Mouse (Mus musculus): ENCODE measurements around the gene A3galt2.
A peak's percentile ranks its signal among the peaks of the same experiment; 100 is the strongest.

The A3galt2 gene

DNA sequence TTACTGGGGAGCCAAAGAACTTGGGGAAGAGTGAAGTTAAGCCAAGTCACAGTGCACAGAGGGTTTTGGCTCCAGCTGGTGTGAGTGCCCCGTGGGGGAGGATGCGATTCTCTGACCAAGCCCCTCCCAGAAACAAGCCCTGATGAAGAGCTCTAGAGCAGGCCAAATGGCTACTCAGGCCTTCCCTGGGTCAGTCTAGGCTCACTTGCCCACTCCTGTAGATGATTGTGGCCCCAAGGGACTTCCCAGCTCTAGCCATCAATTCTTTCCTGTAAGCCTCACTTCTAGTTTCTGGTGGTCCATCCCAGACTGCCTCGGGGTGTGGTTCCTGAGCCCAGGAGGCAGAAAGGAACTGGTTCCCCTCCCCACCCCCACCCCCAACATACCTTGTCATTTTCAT lies at the start of gene A3galt2:
TSS of gene A3galt2 (plus strand) at position 301 of the 400 bp plus-strand sequence.
- no peak for DNase-seq (ENCODE audit: low read depth, low spot score)

DNA sequence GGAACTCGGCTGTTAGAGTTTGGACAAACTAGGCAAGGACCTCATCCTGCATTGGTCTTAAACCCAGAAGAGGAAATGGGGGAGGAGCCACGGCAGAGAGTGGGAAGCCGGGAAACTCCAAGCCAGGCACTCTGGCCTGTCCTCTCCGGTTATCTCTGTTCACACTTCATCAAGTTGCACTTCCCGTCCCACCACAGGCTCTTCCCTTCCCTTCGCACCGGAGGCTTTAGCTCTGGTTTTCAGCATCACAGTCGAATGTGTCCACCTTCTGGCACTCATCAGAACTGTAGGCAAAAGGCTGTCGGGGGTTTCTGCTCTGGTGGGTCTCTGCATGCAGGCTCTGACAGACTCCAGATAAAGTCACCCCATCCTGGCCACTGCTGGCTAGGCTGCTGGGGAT lies 48.5 kb upstream of the A3galt2 start:
- no peak for DNase-seq (ENCODE audit: low read depth, low spot score)

DNA sequence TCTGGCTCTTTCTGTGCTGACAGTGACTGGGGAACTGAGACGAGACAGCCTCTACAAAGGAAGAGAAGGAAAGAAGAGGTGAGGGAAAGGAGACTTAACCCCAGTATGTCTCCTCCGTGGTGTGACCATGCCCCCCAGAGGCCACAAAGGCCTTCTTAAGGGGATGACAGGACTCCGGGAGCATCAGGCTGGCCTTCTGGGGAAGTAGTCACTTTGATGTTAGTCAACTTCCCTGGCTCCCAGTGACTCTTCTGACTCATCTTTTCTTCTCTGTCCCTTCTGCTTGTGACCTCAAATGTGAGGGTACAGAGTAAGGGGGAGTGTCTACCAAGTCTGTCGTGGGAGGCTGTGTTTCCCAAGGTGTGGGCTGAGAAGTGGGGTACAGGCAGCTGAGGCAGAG lies 47.8 kb upstream of the A3galt2 start:
- DNase-seq (ENCODE audit: low read depth, low spot score): no peak

DNA sequence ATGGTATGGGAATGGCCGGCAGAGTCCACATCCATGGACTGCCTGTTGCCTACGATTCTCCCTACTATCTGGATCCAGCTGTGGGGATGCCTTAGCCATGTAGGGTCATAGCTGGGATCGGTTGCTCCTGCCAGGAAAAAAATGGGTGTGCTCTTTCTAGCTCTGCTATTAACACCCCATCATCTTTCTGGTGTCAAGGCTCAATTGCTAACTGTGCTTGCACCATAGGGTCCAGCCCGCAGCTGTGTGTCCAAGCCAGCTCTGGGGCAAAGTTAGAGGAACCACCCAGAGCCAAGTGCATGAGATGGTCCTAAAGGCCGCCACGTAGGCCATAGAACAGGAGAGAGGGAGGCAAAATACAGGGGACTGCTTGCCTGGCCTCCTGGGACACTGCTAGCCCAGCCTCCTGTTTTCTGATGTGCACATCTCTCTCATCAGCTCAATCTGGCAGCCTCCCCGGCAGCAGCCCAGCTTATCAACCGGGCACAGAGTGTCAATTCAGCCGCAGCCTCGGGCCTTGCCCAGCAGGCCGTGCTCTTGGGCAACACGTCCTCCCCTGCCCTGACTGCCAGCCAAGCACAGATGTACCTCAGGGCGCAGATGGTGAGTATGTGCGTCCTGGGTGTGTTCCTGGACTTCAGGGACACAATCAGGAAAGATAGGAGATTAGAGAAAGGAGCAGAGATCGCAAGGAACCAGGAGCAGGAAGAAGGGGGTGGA lies 45.9 kb upstream of the A3galt2 start:
- no peak for DNase-seq (ENCODE audit: low read depth, low spot score)

DNA sequence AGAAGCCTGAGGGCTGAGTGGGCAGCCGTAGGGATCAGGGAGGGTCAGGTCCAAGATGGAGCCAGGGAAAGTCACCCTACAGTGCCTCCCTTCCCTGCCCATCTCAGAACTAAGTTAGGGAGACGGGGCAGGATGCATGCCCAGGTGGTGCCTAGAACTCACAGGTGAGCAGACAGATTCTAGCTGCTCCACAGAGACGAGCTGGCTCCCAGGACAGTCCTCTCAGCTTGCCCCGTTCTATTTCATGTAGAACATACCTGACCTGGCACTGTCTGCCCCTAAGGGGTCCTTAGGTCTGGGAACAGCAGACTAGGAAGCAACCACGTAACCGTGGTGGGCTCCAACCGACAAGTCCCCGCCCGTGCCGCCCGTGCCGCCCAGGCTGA lies 45.4 kb upstream of the A3galt2 start:
- DNase-seq (ENCODE audit: low read depth, low spot score): no peak

DNA sequence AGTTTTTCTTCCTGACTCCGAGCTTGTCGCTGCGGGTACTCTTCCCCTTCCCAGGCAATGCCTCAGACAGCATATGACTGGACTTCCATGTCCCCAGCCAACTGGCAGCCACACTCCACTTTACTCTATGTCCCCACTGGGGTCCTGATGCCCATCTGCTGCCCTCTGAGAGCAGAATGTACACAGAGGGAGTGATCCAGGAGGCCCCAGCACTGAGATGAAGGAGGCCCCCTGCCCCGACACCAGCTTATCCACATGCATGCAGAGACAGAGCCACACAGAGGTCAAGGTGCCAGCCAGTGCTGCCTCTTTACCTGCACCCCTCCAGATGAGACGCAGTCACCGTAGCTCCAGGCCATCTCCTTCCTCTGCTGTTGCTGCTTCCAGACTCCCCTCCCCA lies 44.9 kb upstream of the A3galt2 start:
- no peak for DNase-seq (ENCODE audit: low read depth, low spot score)

DNA sequence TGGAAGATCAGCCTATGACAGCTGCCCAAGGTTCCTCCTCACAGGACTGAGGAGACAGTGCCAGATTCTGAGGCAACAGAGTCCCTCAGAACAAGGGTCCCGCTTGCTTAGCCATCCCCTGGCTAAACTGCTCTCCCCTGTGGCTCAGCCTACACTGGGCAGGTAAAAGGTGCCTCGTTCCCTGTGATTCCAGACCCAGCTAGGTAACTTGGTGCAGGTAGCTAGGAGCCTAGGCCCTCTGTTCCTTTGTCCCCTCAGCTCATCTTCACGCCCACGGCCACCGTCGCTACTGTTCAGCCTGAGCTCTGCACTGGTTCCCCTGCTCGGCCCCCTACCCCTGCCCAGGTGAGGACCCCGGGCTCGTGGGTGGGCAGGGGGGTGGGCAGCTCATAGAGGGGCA lies 44.4 kb upstream of the A3galt2 start:
- DNase-seq (ENCODE audit: low read depth, low spot score): no peak

DNA sequence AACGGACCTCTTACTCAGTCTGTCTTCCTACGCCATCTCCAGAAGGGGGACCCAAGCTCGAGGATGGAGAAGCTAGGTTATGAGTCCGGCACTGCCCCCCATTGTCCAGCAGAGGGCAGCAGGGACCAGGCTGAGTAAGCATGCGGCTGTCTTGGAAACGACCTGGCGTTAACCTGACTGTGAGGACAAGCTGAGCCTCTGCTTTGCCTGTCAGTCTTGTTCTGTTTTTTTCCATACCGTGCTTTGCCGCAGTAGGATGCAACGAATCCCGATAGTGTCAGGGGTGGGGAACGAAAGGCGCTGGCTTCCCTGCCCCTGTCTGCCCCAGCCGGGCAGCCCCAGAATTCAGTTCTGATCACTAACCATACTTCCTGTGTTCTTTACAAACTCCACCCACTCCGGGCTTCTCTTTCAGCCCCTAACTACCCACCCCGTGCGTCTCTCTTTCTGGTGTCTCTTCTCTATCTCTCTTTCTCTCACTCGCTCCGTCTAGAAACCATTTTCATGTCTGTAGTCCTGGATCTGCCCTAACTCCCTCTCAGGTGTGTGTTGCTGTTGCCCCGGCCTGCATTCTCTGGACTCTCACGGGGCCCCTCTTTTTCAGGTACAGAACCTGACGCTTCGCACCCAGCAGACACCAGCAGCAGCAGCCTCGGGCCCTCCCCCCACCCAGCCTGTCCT lies 43.6 kb upstream of the A3galt2 start:
- DNase-seq (ENCODE audit: low read depth, low spot score): peak; percentile 90

DNA sequence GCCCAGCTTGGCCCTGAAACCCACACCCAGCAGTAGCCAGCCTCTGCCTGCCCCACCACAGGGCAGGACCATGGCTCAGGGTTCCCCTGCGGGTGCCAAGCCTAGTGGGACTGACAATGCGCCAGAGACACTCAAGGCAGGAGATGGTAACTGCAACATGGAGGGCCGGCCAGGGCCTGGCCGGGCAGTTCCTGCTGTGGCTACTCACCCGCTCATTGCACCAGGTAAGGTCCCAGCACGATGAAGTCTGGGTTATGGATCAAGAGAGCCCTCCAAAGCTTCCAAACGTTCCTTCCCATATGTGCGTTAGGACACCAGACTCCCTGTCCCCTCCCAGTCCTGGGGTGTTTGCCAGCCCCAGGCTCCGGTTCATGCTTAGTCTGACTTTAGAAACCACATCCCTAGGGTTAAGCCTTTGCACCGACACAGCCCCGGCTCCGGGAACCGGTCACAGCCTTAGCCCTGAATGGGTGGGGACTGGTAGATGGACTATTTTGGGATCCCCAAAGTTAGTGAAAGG lies 43.0 kb upstream of the A3galt2 start:
- DNase-seq (ENCODE audit: low read depth, low spot score): no peak

DNA sequence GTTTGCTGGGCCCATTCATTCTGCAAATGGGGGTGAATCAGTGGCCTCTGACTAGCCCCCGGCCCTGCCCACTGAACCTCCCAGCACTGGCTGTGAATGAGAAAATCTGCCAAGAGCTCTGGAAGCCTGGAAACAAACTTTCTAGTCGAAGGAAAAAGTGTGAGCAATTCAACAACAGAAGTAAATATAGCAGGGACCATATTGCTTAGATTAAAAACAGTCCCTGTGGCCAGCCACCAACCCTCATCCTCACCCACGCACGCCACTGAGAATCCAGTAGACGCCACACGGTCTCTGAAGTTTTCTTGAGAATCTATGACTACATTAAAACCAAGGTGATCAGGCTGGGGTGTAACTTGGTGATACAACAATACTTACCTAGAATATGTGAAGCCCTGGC lies 42.2 kb upstream of the A3galt2 start:
- DNase-seq (ENCODE audit: low read depth, low spot score): no peak

DNA sequence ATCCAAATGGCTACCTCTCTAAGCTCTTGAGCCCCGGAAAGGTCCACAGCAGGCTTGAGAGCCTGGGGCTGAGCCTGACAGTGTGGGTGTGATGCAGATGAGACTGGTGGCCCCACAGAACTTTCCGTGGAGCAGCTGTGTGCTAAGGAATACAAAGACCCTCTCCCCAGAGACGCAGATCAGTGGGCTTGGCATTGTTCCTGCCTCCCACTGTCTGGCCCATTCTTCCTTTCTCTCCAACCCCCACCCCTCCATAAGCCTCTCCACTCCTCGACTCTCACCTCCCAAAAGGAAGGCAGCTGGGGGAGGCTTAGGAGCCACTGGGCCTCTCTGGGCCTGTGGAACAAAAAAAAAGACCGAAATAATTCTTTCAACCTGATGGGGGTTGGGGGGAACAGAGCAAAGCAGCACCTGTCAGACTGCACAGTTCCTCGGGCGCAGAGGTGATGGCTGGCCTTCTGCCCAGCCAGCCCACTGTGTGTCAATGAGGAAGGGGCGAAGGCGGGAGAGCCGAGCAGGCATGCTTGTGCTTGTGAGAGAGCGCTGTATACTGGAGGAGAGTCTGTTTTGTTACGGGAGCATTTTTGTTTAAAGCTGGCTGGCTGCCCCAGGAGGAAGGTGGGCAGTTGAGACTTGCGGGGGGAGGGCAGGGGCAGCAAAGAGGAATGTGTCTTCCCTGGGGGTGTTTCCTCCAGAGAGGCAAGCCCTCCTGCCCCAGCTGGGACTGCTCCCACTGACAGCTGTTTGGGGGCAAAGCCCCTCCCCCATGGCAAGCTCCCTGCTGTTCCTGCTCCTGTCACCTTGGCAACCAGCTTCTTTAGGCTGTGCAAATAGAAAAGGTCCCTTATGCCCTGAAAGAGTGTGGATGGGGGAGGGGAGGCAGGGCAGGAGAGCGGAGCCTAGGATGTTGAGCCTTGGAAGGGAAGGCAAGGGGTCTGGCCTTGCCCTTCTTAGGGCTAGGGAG lies 39.6 kb upstream of the A3galt2 start:
- DNase-seq (ENCODE audit: low read depth, low spot score): no peak

DNA sequence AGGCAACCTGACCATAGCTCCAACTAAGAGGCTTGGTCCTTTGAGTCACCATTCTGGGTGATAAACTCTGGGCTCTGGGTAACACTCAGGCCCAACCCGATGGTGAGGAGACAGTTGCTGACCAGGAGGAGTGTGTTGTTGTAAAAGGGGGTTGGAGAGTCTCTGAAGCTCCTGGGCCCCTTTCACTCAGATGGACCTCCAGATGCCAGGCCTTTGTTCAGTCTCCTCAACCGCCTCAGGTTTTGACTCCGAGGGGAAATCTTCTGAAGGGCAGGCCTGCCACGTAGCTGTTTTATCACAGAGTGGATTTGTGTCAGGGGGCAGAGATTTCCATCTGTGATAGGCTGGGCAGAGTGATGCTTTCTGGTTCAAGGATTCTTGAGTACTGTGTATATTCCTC lies 38.9 kb upstream of the A3galt2 start:
- DNase-seq (ENCODE audit: low read depth, low spot score): no peak

DNA sequence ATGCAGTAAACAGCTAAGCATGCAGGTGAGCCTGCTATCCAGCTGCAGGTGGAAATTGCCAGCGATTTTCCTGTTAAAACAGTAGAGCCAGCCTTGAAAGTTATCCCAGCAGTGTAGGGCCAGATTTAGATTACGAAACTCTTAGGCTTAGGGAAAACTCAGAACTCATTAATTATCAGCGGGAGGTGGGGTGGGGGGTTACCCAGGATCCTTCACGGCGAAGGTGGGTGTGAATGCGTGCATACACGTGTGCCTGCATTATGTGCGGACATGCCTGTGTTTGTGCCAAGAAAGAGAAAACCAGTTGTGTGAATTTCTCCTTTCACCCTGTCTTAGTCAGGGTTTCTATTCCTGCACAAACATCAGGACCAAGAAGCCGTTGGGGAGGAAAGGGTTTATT lies 38.4 kb upstream of the A3galt2 start:
- no peak for DNase-seq (ENCODE audit: low read depth, low spot score)

DNA sequence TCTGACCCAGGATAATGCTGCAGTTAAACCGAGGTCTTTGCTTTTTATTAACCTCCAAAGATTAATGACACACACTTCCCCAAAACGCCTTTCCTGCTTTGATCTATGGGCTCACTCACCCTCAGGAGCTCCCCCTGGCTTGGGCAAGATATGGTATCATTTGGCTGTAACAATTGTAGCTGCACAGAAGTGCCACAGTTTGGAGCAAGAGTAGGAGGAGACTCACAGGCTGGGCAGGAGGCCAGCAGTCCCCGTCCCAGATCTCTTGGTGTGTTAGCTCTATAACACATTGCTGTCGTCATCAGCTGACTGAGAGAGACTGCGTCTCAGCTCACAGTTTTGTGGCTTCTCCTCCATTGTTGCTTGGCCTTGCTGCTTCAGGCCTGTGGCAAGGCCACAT lies 35.1 kb upstream of the A3galt2 start:
- DNase-seq (ENCODE audit: low read depth, low spot score): no peak

DNA sequence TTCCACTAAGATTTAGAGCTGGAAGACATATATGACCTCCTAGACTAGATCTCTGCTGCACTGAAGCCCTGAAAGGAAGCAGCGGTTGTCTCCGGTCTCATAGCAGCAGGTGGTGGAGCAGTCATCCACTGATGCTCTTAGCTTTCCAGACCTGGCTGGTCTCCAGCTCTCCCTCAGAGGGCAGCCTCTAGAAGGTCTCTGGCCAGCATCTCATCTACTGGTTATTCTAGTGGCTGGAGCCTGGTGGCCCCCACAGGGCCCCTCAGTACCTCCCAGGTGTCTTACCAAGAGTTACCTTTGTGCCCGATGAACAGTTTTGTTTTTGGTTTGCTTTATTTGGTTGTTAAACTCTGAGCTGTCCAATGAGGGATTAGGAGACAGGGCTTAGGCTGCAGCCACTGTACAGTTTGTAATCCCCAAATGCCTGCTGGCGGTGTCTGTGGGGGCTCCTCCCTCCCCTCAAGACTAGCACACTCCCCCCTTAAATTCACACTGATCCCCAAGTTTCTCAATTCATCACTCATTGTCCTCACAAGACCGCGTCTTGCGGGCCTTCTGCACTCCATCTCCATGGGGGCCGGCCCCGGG lies 34.0 kb upstream of the A3galt2 start:
- DNase-seq (ENCODE audit: low read depth, low spot score): no peak

DNA sequence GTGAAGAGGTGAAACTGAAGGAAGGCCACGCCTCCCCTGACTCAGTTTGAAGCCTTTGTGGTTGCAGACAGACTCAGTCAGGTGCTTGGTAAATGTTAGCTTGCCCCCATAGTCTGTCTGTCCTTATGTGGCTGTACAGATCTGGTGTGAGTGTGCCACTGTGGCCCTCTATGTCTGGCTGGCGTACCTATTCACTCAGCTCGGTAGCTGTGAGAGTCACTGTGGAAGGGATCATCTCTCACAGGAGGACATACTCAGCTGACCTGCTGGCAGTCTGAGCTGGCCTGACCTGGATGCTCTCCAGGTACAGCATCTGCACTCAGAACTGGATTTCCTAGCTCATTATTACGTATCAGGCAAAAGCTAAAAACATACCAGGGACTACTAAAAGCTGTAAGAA lies 33.4 kb upstream of the A3galt2 start:
- no peak for DNase-seq (ENCODE audit: low read depth, low spot score)

DNA sequence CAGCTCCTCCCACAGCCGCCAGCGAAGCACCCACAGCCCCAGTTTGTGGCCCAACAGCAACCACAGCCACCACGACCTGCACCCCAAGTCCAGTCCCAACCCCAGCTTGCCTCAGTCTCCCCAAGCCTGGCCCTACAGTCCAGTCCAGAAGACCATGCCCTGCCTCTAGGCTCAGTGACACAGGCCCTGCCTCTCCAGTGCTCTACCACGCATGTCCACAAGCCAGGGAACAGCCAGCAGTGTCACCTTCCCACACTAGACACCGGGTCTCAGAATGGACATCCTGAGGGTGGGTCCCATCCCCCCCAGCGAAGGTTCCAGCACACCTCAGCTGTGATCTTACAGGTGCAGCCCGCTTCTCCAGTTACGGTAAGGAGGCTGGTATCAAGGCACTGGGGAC lies 32.2 kb upstream of the A3galt2 start:
- DNase-seq (ENCODE audit: low read depth, low spot score): no peak

DNA sequence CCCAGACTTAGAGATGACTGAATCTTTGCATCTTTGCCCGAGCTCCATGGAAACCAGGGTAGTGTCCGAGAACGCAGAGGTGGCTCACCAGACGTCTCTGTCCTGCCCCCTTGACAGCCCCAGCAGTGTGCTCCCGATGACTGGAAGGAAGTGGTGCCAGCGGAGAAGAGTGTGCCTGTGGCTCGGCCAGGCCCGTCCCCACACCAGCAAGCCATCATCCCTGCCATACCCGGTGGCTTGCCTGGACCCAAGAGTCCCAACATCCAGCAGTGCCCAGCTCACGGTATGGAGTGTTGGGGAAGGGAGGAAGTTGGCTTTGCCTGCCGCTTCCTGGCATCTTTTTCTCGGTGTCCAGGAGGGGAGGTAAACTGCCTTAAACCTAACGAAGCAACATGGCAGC lies 31.7 kb upstream of the A3galt2 start:
- no peak for DNase-seq (ENCODE audit: low read depth, low spot score)

DNA sequence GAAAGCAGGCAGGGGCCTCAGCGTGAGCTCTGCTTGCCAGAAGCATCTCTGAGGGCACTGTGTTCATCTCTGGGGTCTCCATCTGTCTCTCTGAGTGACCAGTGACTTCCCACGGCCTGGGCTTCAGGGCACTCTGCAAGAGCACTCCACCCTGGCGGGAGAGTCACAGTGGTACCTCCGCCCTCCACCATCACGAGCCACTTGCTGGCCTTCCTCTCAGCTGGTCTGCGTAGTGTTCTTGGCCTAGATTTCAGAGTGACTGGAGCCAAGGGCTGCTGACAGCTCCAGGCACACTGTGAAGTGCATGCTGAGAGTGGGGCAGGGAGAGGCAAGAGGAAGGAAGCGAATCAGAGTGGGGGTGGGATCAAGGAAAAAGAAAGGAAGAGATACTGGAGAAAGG lies 31.1 kb upstream of the A3galt2 start:
- DNase-seq (ENCODE audit: low read depth, low spot score): no peak

DNA sequence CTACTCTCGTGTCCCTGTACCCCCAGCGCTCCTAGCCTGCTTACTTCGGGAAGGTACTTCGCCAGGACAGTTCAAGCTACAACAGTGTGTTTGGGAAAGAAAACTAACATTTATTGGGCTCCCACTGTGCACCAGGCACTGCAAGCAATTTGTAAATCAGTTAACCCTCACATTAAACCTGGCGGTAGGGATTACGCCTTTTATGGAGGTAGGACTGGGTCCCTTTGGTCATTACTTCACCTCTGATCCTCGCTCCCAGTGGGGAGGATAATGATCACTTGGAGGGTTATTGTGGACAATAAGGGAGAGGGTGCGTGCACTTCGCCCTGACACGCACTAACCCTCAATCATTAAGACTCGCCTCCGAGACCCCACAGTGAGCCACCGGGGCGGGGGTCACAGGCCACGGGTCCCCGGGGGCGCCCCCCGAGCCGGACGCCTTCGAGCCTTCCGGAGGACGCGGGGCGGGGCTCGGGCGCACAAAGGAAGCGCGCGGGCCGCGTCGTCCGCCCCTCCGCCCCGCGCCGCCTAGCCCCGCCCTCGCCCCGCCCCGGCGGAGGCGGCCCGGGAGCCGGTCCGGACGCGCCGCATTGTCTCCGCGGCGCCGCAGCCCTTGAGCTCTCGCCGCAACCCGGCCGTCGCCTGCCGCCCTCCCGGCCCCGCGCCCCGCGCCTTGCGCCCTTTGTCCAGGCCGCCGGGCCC lies 28.0 kb upstream of the A3galt2 start:
- DNase-seq (ENCODE audit: low read depth, low spot score): no peak

DNA sequence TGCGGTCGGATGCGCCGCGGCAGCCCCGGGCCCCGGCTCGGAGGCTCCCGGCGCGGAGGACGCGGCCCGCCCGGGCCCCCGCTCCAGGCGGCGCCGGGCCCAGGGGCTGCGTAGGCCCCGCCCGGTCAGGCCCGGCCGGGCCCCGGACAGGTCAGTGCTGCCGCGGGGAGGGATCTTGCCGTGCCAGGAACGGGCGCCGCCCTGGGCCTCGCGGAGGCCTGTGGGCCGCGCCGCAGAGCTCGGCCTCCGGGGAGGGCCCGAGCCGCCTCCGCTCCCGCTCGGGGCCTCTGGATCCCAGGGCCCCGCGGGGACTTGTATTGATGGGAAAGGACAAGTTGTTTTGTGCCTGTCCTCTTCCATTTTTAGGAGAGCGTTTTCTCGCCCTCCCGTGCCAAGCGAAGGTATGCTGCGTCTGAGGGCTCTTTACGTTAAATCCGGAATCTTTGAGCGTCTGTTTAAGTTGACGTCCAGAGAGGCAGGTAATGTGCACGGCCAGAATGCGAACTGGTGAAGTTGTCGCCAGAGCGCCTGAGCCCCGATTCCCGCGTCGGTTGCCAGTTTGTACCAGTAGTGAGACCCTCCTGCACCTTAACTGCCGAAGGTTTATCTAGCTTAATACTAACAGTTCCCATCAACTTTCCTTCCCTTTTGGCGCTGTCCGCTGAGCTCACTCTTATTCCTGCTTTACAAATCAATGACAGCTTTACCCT lies 27.3 kb upstream of the A3galt2 start:
- DNase-seq (ENCODE audit: low read depth, low spot score): no peak
